Mouse (Mus musculus) thymus, postnatal 4 days (tissue): ENCODE results near the gene Rara.
"Not testable (repeated sequence)": the region's sequence is repeated elsewhere in the genome, so short reads cannot be mapped to it uniquely, and the experiment has no call there.

ENCODE experiments used
- DNase-seq: peaks from one replicate; pipeline ENCODE4 v3.0.0; 2021

Gene Rara

DNA sequence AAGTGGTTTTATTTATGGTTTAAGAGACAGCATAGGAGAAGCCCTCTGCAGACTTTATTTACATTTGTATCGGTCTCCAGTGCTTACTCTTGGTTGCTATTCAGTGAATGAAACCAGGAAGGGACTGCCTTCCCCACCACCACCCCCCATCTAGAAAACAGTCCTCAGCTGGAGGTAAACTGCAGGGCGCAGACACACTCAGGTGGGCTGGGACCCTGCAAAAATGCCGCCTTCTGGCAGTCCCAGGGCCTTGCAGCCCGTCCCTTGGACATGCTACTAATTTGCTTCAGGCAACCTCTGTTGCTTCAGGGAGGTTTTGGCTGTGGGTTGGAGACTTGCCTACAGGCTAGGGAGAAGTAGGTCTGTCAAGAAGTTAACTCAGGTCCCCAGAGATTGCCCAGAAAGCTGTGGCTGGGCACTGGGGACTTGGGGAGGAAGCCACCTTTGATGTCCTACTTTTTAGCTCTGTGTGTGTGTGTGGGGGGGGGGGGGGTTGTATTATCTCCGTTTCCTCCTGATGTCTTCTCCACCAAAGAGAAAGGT, 2.9 kb upstream of the Rara start:
- no peak for DNase-seq

DNA sequence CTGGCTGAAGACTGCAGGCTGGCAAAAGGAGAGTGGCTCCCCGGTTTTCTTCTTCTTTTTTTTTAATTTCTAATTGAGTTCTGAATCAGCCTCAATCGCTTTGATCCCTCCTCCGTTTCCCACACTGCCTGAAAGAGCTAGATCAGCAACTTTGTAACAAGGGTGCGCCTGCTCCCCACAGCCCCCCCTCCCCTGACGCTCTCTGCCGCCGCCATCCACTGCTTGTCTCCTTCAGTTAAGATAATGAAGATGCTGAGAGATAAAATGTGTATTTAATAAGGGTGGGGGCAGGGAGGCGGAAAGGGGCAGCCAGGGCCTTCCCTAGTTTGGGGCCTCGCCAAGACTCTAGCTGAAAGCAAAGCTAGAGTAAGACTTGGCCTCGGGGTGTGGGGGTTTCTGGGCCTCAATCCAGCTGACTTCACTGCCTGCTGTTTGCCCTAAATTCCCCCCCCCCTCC, 2.3 kb upstream of the Rara start:
- peak; percentile 41 for DNase-seq

DNA sequence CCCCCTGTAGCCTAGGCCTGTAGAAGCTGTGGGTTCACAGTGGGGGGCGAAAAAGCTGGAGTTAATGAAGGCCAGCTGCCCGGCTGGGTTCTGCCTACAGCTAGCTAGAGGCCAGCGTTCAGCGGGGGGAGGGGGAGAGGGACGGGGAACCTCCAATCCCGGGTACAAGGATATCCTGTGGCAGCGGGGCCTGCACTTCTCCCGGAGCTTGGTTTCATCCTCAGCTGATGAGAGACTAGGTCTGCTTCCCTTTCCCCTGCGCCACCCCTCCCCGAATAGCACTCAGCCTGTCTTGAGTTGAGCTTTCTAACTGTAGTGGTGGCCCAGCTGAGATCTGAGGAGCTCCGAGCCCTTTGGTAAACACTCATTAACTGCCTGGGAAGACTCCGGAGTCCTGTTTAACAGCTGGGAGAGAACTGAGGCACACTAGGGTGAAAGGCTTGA, 1.7 kb upstream of the Rara start:
- DNase-seq: peak; percentile 52

DNA sequence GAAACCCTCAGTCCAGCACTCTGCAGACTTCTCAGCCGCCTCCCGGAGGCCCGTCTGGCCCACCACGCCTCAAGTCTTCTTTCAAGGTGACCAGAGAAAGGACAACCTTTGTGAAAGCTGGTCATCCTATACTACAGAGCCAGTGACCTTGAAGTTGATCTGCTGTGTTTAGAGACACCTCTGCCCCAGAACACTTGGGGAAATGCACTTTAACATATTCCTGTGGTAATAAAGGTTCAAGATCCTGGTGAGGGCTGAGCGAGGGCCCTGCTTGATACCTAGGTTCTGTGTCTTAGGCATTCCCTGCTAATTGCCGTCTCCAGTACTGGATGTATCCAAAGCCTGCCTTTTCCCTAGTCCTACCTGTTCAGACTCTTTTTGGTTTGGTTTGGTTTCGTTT, 1.1 kb upstream of the Rara start:
- no peak for DNase-seq

DNA sequence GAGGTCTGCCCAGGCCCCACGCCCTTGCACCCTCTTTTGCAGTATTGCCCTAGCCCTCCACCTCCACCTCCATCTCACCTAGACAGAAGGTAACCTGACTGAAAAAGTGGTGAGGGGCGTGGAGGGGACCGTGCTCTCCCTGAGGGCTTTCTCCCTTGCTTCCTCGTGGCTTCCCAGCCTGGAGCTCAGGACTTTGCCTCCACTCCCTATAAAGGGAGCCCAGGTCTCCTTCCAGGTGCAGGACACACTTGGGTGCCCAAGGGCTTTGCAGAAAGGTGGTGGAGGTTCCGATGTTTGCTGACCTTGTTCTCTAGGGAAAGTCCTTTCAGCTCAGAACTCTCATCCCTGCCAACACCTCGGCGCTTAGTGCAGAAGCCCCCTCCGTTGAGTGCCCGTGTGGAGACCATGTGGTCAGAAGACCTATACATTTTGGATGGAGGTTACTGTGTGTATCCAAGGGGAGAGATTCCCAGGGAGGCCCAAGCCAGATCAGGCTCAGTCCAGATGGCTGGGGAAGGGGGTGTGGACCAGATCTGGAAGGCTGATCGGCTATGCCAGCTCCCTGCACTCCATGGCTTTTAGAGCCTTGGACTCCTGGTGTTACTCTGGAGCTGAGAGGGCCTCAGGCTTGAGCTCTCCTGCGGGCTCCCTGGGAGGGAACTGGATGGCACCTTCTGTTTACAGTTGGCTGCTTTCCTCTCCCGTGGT, 722 bp downstream of the Rara start:
- DNase-seq: no peak

DNA sequence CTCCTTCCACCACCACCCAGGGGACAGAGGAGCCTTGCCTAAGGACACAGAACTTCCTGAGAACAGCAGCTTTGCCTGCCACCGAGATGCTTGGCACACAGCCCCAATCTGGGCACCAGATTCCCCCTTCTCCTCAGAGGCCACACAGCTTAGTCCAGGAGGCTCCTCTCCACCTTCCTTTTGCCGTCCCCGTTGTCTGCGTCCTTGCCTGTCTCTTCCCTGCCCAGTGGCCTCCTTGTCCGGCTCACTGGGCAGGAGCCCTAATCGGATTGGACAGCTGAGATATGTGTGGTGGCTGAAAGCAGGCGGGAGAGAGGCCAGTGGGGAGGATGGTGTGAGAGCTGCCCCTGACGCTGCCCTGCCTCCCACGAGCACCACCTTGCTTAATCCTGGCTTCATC, 1.9 kb downstream of the Rara start:
- DNase-seq: no peak

DNA sequence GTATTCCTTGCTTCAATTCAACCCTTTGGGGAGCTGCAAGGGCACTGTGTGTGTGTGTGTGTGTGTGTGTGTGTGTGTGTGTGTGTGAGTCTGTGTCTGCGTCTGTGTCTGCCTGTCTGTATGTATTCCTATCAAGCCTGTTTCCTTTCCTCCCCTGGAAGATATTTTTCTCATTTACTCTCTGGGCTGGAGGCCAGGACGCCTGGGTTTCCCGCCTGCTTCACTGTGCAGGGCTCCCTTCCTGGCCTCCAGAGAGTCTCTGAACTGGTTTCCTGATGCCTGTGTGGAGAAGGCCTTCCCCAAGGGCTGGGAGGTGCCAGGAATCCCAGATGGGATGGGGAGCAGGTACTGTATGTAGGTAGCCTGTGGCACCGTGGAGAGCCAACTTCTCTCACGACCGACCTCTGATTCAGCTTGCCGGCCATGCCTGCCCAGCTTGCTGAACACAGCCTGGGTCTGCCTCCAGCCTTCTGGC, 2.5 kb downstream of the Rara start:
- DNase-seq: no peak

DNA sequence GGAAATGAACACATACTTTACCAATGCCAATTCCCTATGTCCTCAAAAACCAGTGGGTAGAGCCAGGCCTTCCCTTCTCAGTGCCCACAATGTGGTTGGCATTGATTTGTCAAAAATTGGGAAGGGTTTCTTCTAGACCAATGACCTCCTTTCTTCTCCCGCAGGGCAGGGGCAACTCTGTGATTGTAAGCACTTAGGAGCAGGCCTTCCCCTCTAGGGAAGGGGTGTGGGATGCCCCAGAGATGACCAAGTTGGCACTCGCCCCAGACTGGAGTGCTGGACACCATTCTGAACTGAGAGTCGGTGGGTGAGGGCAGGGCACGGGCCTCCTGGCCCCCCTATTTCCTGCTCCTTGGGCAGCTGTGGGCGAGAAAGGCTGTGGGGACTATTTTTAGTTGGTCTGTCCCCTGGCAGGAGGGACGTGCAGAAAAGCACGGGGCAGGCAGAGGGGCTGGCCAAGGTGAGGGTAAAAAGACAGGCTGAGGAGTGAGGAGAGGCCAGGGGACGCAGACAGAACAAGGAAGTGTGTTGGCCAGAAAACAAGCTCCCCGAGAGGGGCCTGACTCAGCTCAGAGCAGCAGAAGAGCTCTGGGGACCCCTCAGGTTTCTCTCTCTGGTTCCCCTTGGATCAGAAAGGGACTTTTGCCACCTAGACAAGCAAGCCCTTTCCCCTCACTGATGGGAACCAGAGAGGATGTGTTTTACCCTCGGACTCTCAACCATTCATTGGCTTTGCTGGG, 3.3 kb downstream of the Rara start:
- no peak for DNase-seq

DNA sequence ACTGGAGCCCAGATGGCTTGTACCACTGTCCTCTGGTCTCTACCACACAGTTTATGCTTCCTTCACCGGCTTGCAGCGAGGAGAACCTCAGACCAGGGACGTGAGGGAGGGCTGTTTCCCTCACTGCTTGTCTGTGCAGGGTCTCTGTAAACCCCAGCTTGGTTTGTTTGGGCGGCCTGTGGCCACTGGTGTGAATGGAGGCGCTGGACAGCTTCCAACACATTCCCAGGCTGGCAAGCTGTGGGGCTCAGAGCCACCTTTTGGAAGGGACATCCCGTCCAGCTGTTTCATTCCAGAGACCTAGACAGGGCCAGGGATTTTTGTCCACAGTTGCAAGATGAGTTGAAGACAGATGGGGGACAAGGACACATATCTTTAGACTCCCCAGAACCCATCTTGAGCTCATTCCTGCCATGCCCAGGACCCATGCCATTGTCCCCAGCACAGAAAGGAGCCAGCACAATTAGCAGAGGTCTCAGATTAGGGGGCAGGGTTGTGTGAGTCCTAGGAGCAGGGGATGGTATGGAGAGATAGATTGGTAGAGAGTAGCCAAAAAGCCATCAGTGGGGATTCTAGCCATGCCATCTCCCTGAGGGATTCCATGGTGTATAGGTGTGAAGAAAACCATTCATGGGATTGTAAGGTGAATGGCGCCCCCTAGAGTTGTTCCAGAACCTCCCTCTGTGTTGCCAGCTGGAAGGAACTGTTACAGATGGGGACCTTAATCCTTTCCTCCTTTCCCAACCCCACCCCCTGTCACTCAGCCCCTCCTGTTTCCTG, 4.1 kb downstream of the Rara start:
- DNase-seq: no peak

DNA sequence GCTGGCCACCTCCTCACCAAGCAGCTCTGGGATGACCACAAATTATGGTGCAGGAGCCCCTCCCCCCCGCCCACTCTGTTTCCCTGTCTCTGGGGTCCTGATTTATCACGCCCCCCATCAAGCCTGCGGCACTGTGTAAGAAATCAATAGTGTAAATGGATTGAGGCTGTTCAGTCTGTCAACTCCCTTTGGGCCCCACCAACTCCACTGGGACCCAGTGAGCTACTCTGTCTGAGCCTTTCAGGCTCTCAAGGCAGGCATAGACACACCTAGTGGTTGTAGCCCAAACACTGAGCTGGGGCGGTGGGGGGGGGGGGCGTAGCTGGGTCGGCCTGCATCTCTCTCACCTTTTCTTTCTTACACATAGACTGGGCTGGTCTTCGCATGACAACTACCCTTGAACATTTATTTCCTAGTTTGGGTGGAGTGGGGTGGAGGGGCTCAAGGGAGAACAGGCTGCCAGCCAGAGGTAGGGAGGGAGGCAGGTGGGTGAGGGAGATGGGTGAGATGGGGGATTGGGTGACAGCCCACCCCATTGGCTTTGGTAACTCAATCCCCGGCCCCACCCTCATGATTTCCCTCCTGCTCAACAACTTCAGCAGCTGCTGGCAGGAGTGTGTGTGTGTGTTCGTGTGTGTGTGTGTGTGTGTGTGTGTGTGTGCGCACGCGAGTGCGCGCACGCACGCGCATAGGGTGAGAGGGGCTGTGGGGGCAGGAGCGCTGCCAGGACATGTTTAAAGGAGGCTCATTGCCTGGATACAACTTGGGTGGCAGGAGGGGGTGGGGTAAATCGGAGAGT, 4.9 kb downstream of the Rara start:
- DNase-seq: peak; percentile 49

DNA sequence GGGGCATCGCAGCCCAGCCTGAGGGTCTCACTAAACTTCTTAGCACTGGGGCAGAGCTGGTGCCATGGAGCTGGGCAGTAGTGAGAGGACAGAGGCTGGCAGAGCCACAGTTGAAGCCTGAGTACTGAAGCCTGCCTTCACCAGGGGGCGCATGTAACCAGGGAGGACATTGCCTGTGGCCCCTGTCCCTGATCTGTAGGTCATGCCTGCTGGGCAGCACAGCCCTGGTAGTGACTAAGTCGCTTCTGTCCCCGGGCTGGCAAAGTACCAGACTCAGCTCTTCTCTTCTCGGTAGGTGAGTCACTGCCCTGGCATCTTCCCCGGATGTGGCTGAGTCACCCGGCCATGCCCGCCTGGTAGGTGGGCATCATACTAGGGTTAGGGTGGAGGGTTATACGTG, 5.5 kb downstream of the Rara start:
- DNase-seq: peak; percentile 81

DNA sequence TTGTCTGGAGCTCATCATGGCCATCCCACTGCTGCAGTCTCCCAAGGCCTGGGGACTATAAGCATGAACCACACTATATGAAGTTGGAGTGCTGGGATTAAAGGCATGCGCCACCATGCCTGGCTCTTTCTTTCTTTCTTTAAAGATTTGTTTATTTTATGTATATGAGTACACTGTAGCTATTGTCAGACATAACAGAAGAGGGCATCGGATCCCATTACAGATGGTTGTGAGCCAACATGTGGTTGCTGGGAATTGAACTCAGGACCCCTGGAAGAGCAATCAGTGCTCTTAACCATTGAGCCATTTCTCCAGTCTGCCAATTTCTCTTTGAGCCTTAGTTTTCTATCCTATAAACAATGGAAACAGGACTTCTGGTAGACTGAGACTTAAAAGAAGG, 6.2 kb downstream of the Rara start:
- DNase-seq: not testable (repeated sequence)

DNA sequence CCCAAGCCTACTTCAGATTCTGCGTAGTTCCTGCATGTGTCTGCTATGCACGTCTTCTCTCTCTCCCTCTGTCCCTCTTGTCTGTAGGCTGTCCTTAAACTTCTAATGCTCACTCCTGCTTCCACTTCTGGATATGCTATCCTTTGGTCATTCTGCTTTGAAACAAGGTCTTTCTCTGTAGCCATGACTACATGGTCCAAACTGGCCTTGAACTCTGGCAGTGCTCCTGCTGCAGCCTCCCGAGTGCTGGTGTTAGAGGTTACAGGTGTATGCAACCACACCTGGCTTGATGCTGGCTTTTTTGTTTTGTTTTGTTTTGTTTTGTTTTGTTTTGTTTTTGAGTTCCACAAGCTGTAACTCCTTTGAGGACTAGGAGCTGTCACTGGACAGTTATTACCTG, 6.7 kb downstream of the Rara start:
- DNase-seq: no peak

DNA sequence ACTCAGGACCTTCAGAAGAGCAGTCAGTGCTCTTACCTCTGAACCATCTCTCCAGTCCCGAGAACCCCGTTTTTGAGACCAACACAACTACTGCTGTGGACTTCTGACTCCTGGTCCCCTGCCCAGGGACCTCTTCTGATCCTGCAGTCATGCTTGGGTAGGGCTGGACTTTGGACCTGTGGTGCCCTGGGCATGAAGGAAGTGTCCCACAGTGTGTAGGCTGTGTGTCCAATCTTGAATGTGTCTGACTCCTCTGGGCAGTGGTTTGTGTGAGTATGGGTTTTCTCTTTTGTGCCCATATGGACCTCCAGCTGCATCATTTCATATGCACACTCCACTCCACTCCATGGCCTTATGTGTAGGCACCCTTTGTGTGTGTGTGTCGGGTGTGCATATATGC, 7.5 kb downstream of the Rara start:
- DNase-seq: no peak

DNA sequence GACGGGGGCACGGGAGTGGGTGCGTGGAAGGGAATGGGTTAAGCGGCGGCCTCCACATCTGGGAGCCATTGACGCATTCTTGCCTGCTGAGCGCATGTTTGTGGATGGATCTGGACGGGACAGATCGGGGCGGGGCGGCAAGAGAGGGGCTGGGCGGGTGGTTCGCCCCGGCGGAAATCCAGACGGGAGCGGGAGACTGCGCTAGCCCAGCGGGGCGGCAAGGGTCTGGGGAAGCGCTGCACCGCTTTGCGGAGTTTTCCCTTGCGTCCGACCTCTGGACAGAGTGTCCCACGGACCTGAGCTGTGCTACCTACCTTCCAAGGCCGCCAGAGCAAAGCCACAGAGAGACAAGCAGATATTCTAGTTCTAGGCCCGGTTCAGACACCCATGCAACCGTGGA, 8.6 kb downstream of the Rara start:
- DNase-seq: peak; percentile 43

DNA sequence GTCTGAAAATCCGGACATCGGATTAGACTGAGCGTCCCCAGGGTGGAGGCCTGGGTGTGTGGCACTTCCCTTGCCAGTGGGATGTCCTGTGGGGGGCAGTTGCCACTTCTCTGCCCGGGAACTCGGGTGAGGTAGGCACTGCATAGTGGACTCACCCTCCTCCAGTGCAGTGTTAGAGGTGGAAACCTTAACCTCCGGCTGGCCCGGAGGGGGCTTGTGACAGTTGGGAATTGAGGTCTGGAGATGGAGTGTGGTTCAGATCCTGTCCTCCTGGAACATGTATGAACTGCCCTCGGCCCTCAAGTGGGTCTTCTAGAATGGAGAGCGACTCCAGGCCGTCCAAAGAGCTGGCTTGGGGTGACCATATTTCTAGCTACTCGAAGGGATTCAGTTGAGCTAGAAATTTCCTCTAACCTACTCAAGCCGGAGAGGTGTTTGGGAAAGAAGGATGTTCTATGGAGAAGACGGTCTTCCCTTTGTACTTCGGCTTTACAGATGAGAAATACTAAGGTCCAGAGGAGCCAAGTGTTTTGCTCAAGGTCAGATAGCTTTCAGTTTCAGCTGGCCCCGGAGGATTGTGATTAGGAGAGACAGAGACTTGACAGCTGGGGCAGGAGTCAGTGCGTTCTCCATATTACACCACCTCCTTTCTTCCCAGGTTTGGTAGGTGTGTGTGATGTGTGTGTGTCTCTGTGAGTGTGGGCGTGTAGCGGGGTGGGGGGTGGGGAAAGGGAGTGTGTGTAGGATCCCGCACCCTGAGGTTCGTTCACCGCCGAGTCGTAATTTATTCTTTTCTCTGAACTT, 9.2 kb downstream of the Rara start:
- peak; percentile 34 for DNase-seq

DNA sequence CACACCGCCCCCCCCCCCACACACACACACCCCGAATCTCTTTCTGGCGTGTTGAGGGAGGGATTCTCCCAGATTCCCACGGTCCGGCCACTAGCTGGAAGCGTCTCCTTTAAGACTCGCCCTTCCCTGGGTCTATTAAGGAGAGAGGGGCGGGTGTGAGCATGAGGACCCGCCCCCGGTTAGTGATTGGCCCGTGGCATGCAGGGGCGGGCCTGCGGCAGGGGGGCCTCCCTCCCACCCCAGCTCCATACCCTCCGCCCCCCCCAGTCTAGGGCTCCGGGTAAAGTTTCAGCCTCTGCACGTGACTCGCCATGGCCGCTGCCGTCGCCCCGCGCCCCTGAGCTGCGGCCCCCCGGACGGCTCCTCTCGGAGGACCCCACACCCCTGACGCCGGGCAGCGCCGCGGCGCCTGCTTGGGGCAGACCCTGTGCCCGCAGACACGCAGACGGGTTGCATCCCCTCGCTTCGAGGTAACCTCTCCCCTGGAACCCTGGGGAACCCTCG, 9.8 kb downstream of the Rara start:
- peak; percentile 89 for DNase-seq

DNA sequence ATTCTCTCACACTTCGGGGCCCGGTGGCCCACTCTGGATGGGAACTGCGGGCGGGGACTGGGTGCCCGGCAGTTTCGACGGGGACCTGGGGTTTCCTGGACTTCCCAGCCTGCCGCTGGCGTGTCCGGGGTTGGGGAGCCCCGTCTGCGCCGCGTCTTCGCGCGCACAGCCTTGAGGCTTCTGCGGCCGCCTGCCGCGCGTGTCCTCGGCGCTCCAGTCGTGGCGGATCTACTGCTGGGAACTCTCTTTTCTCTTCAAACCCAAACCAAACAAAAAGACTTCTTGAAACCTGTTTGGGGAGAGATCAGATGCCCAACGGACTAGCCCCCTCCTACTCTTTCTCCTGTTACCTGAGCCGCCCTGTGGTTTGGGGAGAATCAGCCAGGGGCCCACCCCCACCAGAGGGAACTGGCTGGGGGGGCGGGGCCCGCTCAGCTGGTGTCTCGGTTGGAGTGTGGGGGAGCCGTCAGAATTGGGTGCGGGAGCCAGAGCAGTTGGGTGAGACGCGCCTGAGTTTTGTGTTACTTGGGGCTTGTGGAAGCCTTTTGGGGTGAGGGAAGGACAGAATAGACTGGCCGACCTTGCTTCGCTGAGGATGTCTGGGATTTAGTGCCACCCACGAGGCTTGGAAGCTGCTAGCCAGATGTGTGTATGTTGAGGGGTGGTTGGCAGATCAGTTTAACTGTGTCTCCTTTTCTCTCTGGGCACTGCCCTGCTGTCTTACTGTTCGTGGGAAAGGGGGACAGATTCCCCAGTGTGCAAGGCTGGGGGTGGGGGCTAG, 10.5 kb downstream of the Rara start:
- peak; percentile 84 for DNase-seq

DNA sequence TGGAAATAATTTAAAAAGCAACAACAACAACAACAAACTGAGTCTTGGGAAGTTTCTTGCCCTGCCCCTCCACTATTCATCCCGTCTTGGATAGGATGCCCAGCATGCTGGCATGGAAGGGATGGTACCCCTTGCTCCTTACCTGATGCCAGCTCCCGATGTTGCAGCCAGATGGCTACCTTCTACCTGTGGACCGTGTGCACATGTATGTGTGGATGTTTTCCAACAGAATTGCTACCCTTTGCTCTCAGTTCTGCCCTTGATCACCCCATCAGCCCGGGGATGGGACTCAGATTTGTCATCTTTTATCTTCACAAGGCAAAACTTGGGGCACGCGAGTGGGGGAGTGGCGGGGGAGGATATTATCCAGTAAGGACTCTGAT, 11.1 kb downstream of the Rara start:
- DNase-seq: no peak
